Mouse (Mus musculus) ES-Bruce4 (cell line): ENCODE data around the gene Mre11a.

Experiments
- CTCF ChIP-seq: IDR thresholded peaks from one replicate; pipeline ENCODE4 v1.8.1; 2011; ENCODE audit warnings: low read depth, low read length
- EP300 ChIP-seq: IDR thresholded peaks from 2 replicates; pipeline ENCODE4 v1.6.1; 2011; ENCODE audit warnings: low read depth, low read length; ENCODE audit not compliant: insufficient read depth
- POLR2A ChIP-seq: IDR thresholded peaks from one replicate; pipeline ENCODE4 v1.8.1; 2011; ENCODE audit warnings: low read length; ENCODE audit not compliant: insufficient read depth

DNA sequence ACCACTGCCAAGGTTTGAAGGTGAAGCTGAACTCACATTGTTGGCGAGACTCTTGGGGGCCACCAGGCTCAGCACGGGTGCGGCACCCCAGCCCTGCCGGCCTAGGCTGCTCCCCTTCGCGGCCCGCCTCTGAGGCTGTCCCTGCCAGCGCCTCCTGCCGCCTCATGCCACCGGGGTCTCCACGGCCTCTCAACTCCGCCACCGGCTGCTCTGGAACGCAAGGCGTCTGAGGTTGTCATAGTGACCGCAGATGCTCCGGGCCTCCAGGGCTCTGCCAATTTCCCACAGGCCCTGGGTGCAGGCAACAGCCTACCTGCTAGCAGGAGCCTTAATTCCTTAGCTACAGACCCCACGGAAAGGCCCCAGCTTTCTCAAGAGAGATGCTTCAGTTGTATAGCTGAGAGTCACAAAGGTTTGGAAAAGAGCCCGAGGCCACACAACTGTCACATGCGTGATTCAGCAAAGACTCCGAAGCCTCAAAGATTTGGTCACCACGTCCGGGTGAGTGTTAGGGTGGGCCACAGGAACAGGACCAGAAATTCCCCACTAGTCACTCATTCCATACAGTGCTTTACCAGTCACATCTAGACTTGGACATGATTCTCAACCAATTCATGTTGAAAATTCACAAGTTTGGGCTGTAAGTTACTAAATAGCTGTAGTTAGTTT lies 13.5 kb upstream of the Mre11a start, which contains the start of gene 1700012B09Rik:
- TF ChIP-seq POLR2A (no peak), CTCF (no peak), EP300 (no peak)
